Mouse (Mus musculus) subcutaneous adipose tissue, adult 2 months (tissue): ENCODE data around the gene Uso1. TPM values are rescaled to one million over a fixed set of nuclear protein-coding genes. Genes with fewer than 3 reads are reported as not detected.

Source experiments
- polyA plus RNA-seq: library from polyadenylated mRNA; depleted of rRNA; stranded (reverse); fragments of >200 nt; gene quantifications from 2 replicates; pipeline ENCODE4 v1.2.3, GENCODE M21; 2012; ENCODE audit warnings: low replicate concordance; rRNA removed

The Uso1 gene
- polyA plus RNA-seq: 37.3 and 39.9 TPM in 2 replicates

DNA sequence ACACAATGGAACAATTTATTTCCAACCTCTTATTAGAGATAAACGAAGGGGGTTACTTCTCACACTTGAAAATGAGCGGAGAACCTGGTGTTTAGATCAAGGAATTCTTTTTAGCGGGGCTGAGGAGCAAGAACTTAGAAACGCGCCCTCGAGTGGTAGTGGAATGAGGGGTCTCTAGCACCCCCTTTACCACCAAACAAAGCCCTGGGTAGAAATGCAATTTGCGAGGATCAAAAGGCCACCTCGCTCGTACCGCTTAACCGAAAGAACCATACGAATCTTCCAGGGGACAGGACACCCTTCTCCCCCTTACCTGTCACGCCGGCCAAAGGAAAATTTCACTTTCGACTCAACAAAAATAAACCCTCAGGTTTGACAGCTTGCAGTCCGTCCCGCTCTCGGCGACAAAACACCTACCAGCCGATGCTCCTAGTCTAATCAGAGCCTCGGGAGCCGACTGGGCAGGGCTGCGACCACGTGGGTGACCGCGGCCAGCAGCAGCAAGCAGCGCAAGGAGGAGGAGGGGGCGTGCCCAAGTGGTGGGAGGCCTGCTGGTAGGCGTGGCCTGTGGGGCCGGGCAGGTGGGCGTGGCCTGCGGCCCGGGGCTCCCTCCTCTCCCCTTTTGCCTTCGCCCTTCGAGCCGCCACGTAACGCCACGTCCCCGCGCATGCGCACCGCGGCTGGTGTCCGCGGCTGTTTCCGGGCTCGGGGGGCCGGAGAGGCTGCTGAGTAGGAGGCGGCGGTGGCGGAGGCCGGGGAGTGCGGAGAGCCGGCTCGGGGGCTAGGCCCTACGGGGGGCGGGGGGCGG is at the start of gene Uso1:
Gene Uso1 (plus strand): TSS at position 700 of the 808 bp plus-strand sequence.

DNA sequence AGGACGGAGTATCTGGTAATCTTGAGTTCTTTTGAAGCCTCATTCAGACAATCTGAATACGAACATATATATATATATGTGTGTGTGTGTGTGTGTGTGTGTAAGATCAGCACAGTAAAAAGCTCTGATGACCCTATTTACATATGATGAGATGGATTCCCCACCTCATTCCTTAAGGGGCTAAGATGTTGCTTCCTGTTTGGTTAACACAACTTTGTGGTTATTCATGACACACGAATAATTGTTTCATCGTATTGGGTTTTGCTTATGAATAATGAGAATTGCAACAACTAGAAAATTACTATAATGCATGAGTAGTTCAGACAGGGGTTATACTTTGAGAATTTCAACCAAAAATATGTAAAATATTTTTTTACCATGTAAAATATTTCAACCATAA is 77.6 kb downstream of the Uso1 start, which contains the start of gene U90926:
Gene U90926 (minus strand): TSS at position 101 of the 400 bp plus-strand sequence.

Other genes starting within 250 kb of the Uso1 start
- gene Rchy1, start 174.9 kb upstream of the Uso1 start, polyA plus RNA-seq: 23.8 and 31.7 TPM in 2 replicates
- not detected in 2 replicates for gene Odaph, start 150.5 kb upstream of the Uso1 start, polyA plus RNA-seq
- 2.2 and 3.9 TPM in 2 replicates for gene Cdkl2, start 94.1 kb upstream of the Uso1 start, polyA plus RNA-seq
- gene G3bp2, start 54.2 kb upstream of the Uso1 start, polyA plus RNA-seq: 29.8 and 37.2 TPM in 2 replicates
- gene U90926, start 77.5 kb downstream of the Uso1 start, polyA plus RNA-seq: not detected in 2 replicates
- 1.3 TPM in 2 replicates for gene Ppef2, start 118.3 kb downstream of the Uso1 start, polyA plus RNA-seq
- 83.2 and 135 TPM in 2 replicates for gene Naaa, start 140.2 kb downstream of the Uso1 start, polyA plus RNA-seq
- gene Sdad1, start 172.5 kb downstream of the Uso1 start, polyA plus RNA-seq: 6.8 and 20.1 TPM in 2 replicates
- 53.5 and 114 TPM in 2 replicates for gene Cxcl9, start 190.1 kb downstream of the Uso1 start, polyA plus RNA-seq
- 70.1 and 260 TPM in 2 replicates for gene Art3, start 193.9 kb downstream of the Uso1 start, polyA plus RNA-seq
- gene Cxcl10, start 211.0 kb downstream of the Uso1 start, polyA plus RNA-seq: 7.9 and 14.3 TPM in 2 replicates